Mouse (Mus musculus) ES-E14 (cell line): ENCODE measurements around the gene Hdac9.

Source experiments
- CHD2 ChIP-seq: IDR thresholded peaks from 2 replicates; pipeline ENCODE4 v1.6.1; 2014; ENCODE audit warnings: mild to moderate bottlenecking, low read depth, low read length, inconsistent platforms
- HCFC1 ChIP-seq: IDR thresholded peaks from 2 replicates; pipeline ENCODE4 v1.6.1; 2012; ENCODE audit warnings: low read length, inconsistent platforms, borderline replicate concordance; ENCODE audit not compliant: insufficient read depth

DNA sequence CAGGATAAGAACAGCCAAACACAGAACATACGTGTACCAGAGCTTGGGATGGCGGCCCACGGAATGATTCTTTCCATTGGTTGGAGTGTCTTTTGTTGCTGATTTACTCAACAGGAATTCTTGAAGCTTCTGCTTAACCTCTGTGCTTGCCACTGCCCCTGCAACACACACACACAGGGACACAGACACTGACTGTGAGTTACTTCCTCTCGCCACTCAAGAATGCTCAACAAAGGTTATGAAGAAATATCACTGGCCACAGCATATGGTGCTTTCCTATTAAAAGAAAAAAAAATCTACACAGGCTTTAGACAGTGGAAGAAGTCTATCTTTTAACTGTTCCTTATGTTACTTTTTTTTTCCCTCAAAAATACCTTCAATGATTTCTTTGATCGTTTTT is 485.1 kb downstream of the Hdac9 start:
- TF ChIP-seq HCFC1 = no peak
- TF ChIP-seq CHD2 = no peak
